Mouse (Mus musculus): ENCODE data around the gene Manbal. TPM values are rescaled to one million over a fixed set of nuclear protein-coding genes. Genes with fewer than 3 reads are reported as not detected.

Manbal gene
- polyA plus RNA-seq, 1 experiment from 2014 or later = 68.8 TPM

- Histone ChIP-seq H3K4me1 (peaks cover 7% of the 10 kb centered on the region), H3K27ac (replicated peaks) (no peak overlapping the region), H3K4me3 (no peak overlapping the region), H3K27me3 (ENCODE audit: low read depth, poor library complexity, severe bottlenecking) (no peaks in the 10 kb centered on the region), H3K36me3 (peaks cover 39% of the 10 kb centered on the region), H3K9me3 (replicated peaks) (peaks cover 8% of the 10 kb centered on the region)
- no peak for DNase-seq (ENCODE audit: low spot score)
- WGBS = 91% methylated on average over 10 of the region's 10 CpGs
Measured at GRCm38 (mm10) chr2:157399797-157400196, 32.4 kb downstream of the Manbal start.

GRCm38 (mm10) chr2:157400491-157400890, 33.1 kb downstream of the Manbal start:
- H3K9me3 ChIP-seq (replicated peaks) = peaks cover 8% of the 10 kb centered on the region
- WGBS = 89% methylated on average over 6 of the region's 6 CpGs
- no peaks in the 10 kb centered on the region for H3K27me3 ChIP-seq (ENCODE audit: low read depth, poor library complexity, severe bottlenecking)
- no peak overlapping the region for H3K27ac ChIP-seq (replicated peaks)
- H3K36me3 ChIP-seq = peaks cover 33% of the 10 kb centered on the region
- no peak overlapping the region for H3K4me3 ChIP-seq
- DNase-seq (ENCODE audit: low spot score) = no peak
- H3K4me1 ChIP-seq = peaks cover 3% of the 10 kb centered on the region

- DNase-seq (ENCODE audit: low spot score) = no peak
- peaks cover 26% of the 10 kb centered on the region for H3K36me3 ChIP-seq
Measured at GRCm38 (mm10) chr2:157401261-157401660, 33.9 kb downstream of the Manbal start.

GRCm38 (mm10) chr2:157407596-157407995, 40.2 kb downstream of the Manbal start:
- no peaks in the 10 kb centered on the region for H3K36me3 ChIP-seq
- DNase-seq (ENCODE audit: low spot score) = no peak
- no peaks in the 10 kb centered on the region for H3K9me3 ChIP-seq (replicated peaks)
- 0 out of 2 replicates have a peak, but pooled peaks cover 8% of the 10 kb centered on the region for H3K4me1 ChIP-seq
- H3K27me3 ChIP-seq (ENCODE audit: low read depth, poor library complexity, severe bottlenecking) = no peaks in the 10 kb centered on the region
- H3K4me3 ChIP-seq = no peak overlapping the region
- WGBS = 88% methylated on average over 7 of the region's 7 CpGs
- no peak overlapping the region for H3K27ac ChIP-seq (replicated peaks)

More at GRCm38 (mm10) chr2:157401261-157401660, 33.9 kb downstream of the Manbal start:
- Histone ChIP-seq H3K9me3 (replicated peaks) (peaks cover 8% of the 10 kb centered on the region), H3K4me1 (no peaks in the 10 kb centered on the region; the same call in 1 of the 2 replicates), H3K4me3 (no peak overlapping the region), H3K27me3 (ENCODE audit: low read depth, poor library complexity, severe bottlenecking) (no peaks in the 10 kb centered on the region), H3K27ac (replicated peaks) (no peak overlapping the region)
- WGBS = 88% methylated on average over 2 of the region's 2 CpGs

- no peaks in the 10 kb centered on the region for H3K27me3 ChIP-seq (ENCODE audit: low read depth, poor library complexity, severe bottlenecking)
- H3K4me1 ChIP-seq = 0 out of 2 replicates have a peak, but pooled peaks cover 8% of the 10 kb centered on the region
- DNase-seq (ENCODE audit: low spot score) = no peak
- no peaks in the 10 kb centered on the region for H3K9me3 ChIP-seq (replicated peaks)
- no peak overlapping the region for H3K4me3 ChIP-seq
- H3K27ac ChIP-seq (replicated peaks) = 0 out of 2 replicates have a peak overlapping the region, but pooled peaks have one; percentile 29
- WGBS = 75% methylated on average over 12 of the region's 12 CpGs
- H3K36me3 ChIP-seq = no peaks in the 10 kb centered on the region
Measured at GRCm38 (mm10) chr2:157409793-157410533, 42.6 kb downstream of the Manbal start.

DNA sequence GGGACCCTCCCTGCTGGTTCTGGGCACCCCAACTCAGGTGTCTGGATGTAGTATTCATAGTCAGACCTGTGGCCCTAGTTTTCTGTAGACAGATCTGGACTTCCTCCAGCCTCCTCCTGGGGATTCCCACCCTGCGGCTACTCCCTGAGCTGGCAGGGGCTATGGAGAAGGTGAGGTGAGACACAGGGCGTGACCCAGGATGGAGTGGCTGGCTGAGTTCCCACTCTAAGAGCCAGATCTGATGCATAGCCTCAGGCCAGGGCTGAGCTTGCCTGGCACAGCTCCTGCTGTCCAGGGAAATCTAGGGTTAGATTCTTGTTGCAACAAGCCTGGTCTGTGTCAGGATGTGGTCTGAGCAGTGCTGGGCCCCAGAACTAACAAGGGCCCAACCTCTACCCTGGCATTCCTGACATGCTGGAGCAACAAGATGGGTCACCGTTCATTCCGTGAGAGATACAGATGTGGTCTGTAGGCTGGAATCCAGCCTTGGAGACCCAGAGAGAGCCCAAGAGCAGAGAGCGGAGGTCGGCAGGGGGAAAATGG, 43.8 kb downstream of the Manbal start:
- WGBS = 89% methylated on average over 6 of the region's 6 CpGs

DNA sequence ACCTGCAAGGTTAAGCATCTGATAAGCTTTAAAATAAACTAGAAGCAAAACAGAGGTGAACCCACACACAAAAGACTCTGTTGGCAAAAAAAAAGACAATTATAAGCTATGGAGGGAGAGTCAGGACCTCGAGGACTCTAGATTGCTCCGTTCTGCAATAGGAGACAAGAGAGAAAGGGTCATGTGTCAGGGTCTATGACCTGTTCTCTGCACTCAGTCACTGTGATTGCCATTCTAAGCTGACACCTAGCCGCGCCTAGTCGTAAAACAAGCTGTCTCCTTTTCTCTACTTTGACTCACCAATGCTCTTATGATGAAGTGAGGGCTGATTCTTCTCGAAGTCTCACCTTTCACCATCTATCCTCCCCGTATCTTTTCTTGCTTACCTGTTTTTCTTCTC, 45.1 kb downstream of the Manbal start:
- no peaks in the 10 kb centered on the region for H3K9me3 ChIP-seq (replicated peaks)
- H3K4me1 ChIP-seq = peaks cover 18% of the 10 kb centered on the region
- H3K4me3 ChIP-seq = no peak overlapping the region
- no peak for DNase-seq (ENCODE audit: low spot score)
- H3K27me3 ChIP-seq (ENCODE audit: low read depth, poor library complexity, severe bottlenecking) = peaks cover 5% of the 10 kb centered on the region; the same call in 1 of the 2 replicates
- H3K27ac ChIP-seq (replicated peaks) = no peak overlapping the region
- 87% methylated on average over 7 of the region's 7 CpGs for WGBS
- H3K36me3 ChIP-seq = no peaks in the 10 kb centered on the region

More for the DNA sequence above, 43.8 kb downstream of the Manbal start:
- Histone ChIP-seq H3K4me3 (no peak overlapping the region), H3K27me3 (ENCODE audit: low read depth, poor library complexity, severe bottlenecking) (no peaks in the 10 kb centered on the region), H3K36me3 (no peaks in the 10 kb centered on the region), H3K4me1 (0 out of 2 replicates have a peak, but pooled peaks cover 8% of the 10 kb centered on the region), H3K9me3 (replicated peaks) (no peaks in the 10 kb centered on the region), H3K27ac (replicated peaks) (0 out of 2 replicates have a peak overlapping the region, but pooled peaks have one; percentile 28)
- no peak for DNase-seq (ENCODE audit: low spot score)

DNA sequence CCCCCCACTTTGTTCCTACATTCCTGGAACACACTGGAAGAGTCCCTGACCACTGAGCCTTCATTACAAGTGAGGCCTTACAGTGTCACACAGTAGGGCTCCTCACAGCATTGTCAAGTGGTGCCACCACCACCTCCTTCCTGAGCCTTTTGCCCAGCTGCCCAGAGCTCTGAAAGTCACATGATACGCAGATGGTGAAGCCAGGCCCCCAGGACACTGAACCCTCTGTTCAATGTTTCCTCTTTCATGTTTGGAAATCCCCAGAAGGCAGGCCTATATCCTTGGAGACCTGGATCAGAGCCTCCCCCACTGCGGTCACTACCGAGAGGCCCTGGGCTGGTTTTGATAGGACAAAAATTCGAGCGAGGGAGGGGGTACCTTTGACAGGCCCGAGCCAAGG, 49.8 kb downstream of the Manbal start:
- DNase-seq (ENCODE audit: low spot score) = no peak
- H3K9me3 ChIP-seq (replicated peaks) = no peaks in the 10 kb centered on the region
- H3K4me1 ChIP-seq = peaks cover 36% of the 10 kb centered on the region
- H3K27ac ChIP-seq (replicated peaks) = no peak overlapping the region
- H3K4me3 ChIP-seq = no peak overlapping the region
- 65% methylated on average over 6 of the region's 6 CpGs for WGBS
- peaks cover 21% of the 10 kb centered on the region for H3K27me3 ChIP-seq (ENCODE audit: low read depth, poor library complexity, severe bottlenecking)
- no peaks in the 10 kb centered on the region for H3K36me3 ChIP-seq

GRCm38 (mm10) chr2:157418206-157418605, 50.8 kb downstream of the Manbal start, which contains the start of gene Src:
Src (plus strand) TSS chr2:157418444.
- WGBS = 18% methylated on average over 13 of the region's 13 CpGs
- H3K4me3 ChIP-seq = peak within 1 kb of the TSS; percentile 0; the same call in 1 of the 2 replicates
- DNase-seq (ENCODE audit: low spot score) = no peak
- no peaks in the 10 kb centered on the region for H3K9me3 ChIP-seq (replicated peaks)
- H3K4me1 ChIP-seq = peaks cover 45% of the 10 kb centered on the region
- no peaks in the 10 kb centered on the region for H3K36me3 ChIP-seq
- H3K27ac ChIP-seq (replicated peaks) = peak within 1 kb of the TSS; percentile 71
- peaks cover 29% of the 10 kb centered on the region for H3K27me3 ChIP-seq (ENCODE audit: low read depth, poor library complexity, severe bottlenecking)

GRCm38 (mm10) chr2:157418609-157419071, 51.2 kb downstream of the Manbal start:
- peak; percentile 47 for DNase-seq (ENCODE audit: low spot score)
- 0% methylated on average over 7 of the region's 7 CpGs for WGBS
- peaks cover 50% of the 10 kb centered on the region for H3K4me1 ChIP-seq
- peaks cover 33% of the 10 kb centered on the region for H3K27me3 ChIP-seq (ENCODE audit: low read depth, poor library complexity, severe bottlenecking)
- H3K9me3 ChIP-seq (replicated peaks) = no peaks in the 10 kb centered on the region
- no peaks in the 10 kb centered on the region for H3K36me3 ChIP-seq
- H3K4me3 ChIP-seq = peak overlapping the region; percentile 0; the same call in 1 of the 2 replicates
- peak overlapping the region; percentile 71 for H3K27ac ChIP-seq (replicated peaks)

GRCm38 (mm10) chr2:157419506-157419905, 52.1 kb downstream of the Manbal start:
- Histone ChIP-seq H3K4me1 (peaks cover 56% of the 10 kb centered on the region), H3K4me3 (no peak overlapping the region), H3K9me3 (replicated peaks) (no peaks in the 10 kb centered on the region), H3K36me3 (no peaks in the 10 kb centered on the region), H3K27ac (replicated peaks) (0 out of 2 replicates have a peak overlapping the region, but pooled peaks have one; percentile 71), H3K27me3 (ENCODE audit: low read depth, poor library complexity, severe bottlenecking) (peaks cover 34% of the 10 kb centered on the region)
- no peak for DNase-seq (ENCODE audit: low spot score)

GRCm38 (mm10) chr2:157420404-157420803, 53.0 kb downstream of the Manbal start:
- H3K4me1 ChIP-seq = peaks cover 65% of the 10 kb centered on the region

More at GRCm38 (mm10) chr2:157420404-157420803, 53.0 kb downstream of the Manbal start:
- 84% methylated on average over 4 of the region's 4 CpGs for WGBS
- Histone ChIP-seq H3K36me3 (no peaks in the 10 kb centered on the region), H3K4me3 (no peak overlapping the region), H3K9me3 (replicated peaks) (no peaks in the 10 kb centered on the region), H3K27me3 (ENCODE audit: low read depth, poor library complexity, severe bottlenecking) (peaks cover 34% of the 10 kb centered on the region), H3K27ac (replicated peaks) (peak overlapping the region; percentile 5; the same call in 1 of the 2 replicates)
- no peak for DNase-seq (ENCODE audit: low spot score)

Measured in midbrain, embryonic 10.5 days (tissue).